Mouse (Mus musculus) gastrocnemius, postnatal 25 days (tissue): Measurements from ENCODE around the gene Pex11a. TPM values are rescaled to one million over a fixed set of nuclear protein-coding genes. Genes with fewer than 3 reads are reported as not detected.
A peak's percentile ranks its signal among the peaks of the same experiment; 100 is the strongest.

Experiments used
- DNase-seq: peaks from one replicate; pipeline ENCODE4 v3.0.0; 2022
- total RNA-seq, 2 experiments: library from RNA; stranded (reverse); gene quantifications; 1 replicate in 1 of 2; 2 replicates in 1 of 2; pipeline ENCODE4 v1.2.3; 2021

The Pex11a gene
- total RNA-seq, 2 experiments from 2014 or later = 8.8 to 11.8 TPM

DNA sequence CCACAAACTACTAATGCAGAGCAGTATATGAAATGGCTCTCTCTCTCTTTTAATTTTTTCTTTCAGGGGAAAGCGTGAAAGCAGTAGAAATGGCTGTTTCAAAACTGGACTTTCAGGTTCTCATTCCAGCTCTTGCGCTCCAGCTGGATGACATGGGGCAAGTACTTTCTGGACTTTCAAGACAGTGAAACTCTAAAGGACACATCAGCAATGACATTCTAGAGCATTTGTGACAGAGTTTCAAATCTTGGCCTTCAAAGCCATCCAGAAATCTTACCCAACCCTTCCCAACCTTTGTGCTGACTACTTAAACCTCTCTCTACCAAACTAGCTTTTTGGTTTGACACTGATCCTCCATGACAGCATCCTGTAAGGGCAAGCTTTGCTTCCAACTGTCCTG, 4.0 kb downstream of the Pex11a start:
- DNase-seq = no peak

DNA sequence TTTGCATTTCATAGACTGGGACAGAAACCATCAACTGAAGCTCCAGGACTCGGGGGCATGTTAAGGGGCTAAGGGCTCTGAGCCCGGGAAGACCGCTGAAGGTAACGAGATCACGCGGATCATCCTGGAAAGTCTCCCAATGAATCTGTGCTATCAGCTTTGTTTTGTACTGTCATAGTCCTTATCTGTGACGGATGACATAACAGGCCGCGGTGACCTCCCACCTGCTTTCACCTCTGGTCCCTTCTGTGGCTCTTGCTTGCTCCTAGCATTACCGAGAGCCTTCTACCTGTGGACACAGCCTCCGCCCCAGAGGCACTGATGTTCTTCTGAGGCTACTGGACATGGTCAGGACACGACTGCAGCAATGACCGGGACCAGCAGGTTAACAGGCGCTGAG, 6.4 kb downstream of the Pex11a start:
- DNase-seq = no peak

DNA sequence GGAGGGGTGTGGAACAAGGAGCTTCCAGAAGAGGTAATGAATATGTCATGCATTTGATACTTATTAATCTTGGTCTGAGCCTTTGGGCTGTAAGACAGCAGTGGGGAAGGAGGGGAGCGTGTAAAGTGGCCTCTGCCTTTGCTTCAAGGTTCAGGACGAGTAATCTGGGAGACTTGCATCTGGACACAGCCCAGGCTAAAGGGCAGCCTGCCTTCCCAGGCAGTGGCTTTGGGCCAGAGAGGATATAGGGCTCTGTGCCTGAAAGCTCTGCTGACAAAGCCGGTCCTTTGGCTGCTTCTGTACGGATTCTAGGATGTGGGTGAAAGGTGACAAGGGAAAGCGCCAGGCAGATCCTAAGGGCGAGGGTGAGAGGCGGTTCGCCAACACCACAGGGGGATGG, 8.4 kb downstream of the Pex11a start:
- peak; percentile 66 for DNase-seq

DNA sequence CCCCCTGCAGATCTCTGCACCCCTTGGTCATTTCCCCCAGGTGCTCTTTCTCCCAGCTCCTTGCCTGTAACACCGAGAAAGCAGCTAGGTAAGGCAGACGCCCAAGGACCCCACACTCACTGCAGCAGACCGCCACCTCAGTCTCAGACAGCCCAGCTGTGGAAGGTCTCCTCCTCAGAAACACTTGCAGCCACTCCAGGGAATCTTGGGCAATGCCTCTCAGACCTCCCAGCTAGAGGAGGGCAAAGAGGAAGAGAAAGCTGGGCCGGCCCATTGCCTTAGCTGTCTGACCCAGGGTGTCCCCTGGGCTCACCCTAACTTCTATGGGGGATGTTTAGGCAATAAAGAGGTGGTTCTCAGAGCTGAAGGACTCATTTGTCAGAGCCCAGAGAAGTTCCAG, 10.3 kb downstream of the Pex11a start, which contains the start of gene Plin1:
Gene Plin1, minus strand, starts transcription at position 282 of the 400 bp plus-strand sequence.
- DNase-seq = no peak

DNA sequence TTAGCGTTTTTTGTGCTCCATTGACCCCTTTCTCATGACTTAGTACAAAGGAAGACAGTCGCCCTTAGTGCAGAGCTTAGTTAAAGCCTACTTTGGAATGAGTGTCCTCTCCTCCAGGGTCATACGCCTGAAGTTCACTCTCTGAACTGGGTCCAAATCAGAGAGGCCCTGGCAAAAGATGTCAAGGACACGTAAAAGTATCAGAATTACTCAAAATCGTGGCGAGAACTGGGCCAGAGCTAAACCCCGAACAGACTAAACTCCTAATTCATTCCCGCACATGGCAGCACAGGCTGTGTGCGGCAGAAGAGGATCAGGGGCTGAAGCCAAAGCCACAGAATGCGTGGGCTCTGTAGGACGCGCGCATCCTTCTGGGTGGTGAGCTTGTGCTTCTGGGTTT, 11.5 kb downstream of the Pex11a start:
- no peak for DNase-seq

DNA sequence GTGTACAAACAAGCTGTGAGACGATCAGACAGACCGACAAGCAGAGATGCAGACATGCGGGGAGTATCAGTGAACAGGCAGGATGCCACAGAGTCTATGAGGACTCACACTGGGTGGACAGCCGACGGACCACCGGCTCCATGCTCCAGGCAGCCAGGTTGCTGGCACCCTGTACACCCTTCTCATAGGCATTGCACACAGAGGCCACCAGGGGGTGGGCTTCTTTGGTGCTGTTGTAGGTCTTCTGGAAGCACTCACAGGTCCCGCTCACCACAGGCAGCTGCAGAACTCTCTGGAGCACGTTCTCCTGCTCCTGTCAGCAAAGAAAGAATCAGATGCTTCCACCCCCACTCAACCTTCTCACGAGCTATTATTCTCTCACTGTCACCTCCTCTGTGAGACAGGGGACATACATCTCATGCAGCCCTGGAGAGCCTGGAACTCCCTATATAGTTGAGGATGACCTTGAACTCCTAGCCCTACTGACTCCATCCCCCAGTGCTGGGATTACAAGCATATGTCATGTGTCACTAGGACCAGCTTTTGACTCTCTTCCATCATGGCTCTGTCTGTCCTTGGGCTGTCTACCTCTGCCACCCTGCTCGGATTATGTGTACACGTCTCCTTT, 13.1 kb downstream of the Pex11a start:
- DNase-seq = no peak

DNA sequence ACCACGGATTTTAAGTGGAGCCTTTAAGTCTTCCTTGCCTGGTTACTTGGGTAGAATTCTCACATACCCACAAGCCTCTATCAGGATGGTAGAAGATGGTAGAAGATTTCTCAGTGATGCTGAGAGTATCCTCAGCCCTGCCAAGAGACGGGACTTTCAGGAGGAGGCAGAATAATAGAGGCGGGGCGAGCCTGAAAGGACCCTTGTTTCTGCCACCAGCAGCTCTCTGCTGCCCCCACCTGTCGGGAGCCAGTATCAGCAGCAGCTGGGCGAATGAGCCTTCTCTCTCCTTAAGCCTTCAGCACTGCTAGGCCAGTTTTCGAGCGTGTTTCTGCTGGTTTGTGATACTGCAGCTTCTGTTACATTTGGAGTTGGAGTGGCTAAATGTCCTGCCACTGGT, 13.8 kb downstream of the Pex11a start:
- DNase-seq = peak; percentile 51

DNA sequence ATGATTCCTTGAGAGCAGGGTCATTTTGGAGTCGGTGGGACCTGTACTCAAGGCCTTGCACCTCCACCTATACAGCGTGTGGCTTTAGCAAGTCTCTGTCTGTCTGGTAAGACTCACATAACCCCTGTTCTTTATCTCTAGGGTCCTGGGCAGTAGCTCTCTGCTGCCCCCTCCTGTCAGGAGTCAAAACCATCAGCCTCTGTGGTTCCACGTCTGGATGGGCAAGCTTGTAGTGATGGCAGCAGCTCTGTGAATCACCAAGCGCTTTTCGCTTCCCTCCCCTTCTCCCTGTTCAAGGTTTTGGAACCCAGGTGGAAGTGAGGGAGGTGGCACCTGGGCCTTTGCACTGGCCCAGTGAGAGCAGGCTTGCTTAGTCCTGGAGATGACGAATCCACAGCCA, 14.7 kb downstream of the Pex11a start:
- DNase-seq = peak; percentile 36

DNA sequence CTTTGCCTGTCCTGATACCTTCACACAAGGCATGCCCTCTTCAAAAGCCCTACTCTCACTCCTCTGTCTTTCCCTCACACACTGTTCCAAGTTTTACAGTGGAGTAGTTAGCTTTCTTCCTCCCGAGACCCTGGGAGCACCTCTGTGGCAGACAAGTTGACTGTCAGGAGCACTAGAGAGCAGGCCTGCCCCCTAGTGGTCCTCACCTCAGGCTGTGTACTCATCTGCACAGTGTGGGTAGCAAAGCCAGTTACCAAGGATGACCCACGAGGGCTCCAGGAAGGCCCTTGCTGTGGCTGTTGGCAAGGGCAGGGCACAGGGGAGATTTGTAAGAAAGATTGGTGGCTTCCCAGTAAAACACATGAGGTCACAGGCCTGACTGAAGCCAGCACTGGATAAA, 15.8 kb downstream of the Pex11a start:
- peak; percentile 34 for DNase-seq

DNA sequence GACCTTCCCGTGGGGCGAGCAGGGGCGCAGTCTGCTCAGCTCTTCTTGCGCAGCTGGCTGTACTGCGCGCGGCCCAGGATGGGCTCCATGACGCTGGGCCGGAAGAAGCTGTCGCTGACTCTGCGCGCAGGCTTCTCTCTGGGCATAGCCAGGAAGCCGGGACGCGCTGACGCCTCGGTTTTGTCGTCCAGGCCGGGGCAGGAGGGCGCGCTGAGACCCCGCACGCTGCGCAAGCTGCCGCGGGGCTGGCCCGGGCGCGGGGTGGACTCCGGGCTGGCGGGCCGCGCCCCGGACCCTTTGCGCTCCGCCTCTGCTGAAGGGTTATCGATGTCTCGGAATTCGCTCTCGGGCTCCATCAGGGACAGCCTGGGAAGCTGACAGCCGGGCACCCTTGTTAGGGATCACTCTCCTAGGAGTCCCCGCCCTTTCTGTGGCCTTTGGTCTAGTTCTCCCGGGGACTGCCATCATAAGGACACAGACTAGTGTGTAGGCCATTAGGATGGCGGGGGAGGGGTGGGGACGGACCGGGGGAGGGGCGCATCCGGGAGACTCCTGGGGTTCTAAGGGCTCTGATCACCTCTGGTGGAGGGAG, 21.4 kb downstream of the Pex11a start:
- DNase-seq = peak; percentile 57

DNA sequence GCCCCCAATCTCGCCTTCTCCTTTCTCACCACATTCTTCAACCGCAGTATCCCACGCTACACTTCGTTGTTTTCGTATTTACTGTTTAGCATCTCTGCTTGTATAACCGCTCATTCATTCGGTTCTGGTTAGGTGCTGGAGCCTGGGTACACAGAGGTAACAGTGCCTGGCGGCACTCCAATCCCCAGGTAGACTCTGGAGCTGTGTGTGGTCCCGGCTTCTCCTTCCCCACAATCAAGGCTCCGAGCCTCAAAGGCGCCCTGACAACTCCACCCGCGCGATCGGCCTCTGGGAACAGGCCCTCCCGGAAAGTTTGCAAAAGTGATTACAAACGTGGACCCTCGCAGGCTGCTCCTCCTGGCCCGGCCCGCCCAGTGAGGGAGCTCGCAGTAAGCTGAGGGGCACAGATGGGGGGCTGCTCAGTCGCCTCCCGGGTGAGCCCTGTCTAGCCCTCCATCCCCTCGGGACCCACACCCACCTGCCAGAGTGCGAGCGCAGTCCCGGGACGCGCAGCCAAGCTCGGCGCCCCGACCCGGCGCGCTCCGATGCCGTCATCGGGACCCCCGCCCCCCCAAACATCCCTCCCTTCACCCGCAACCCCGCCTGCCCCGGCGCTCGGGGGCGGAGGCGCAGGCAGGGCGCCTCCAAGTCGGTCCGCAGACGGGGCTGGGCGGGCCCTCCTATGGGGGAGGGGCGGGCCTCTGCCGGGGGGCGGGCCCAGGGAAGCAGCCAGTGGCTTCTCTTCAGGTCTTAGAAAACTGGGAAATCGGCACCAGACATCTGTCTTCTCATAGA, 27.5 kb downstream of the Pex11a start, which contains the start of gene Kif7:
Gene Kif7, minus strand, starts transcription at position 534 of the 795 bp plus-strand sequence.
- peak; percentile 88 for DNase-seq

DNA sequence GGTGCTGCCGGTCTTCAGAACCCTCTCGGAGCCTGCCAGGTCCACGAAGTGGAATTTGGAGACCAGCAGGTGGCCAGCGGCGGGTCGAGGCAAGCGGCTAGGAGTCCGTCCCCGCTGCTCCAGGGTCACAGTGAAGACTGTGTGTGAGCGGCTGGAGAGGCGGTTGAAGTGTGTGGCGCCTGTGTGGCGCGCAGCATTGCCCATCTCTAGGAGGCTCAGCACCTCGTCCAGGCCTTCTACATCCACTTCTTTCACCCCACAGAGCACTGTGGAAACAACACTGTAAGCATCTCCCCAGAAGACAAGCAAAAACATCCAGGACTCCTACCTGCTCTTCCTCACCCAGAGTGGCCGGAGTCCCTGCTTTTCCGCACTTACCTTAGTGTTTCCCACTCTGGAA, 32.1 kb downstream of the Pex11a start:
- DNase-seq = no peak

DNA sequence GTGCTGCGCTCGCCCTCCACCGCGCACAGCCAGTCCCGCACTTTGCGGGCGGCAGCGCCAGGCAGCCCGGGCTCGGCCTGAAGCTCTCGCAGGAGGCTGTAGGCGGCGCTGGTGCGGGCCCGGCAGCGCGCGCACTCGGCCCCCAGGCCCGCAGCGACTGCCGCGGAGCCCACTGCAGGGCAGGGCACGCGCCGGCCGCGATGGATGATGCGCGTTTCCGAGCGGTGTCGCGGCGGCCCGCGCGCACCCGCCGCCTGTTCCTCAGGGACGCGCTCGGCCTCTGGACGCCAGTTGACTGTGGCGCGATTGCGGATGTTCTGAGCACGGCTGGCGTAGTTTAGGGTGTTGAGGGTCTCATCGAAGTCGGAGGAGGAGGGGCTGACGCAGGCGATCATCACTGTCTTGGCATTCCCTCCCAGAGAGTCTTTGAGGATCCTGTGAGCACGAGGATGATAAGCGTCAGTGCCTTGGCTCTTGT, 32.8 kb downstream of the Pex11a start:
- DNase-seq = no peak

DNA sequence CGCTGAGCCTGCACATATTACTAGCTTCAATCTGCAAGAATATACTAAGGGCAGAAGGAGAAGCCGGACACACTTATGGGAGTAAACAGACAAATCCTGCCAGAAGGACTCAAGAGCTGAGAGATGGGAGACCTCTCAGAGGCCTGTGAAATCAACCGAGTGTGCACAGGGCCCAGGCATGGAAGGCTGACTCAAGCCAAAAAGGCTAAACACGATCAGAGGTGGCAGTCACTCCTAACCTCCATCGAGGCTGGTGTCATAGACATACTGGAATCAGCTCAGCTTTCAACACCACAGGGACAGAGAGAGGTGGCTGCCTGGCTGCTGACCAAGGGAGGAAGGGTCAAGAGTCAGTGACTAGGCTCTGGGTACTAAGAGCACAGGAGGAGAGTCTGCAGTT, 37.7 kb downstream of the Pex11a start:
- no peak for DNase-seq

DNA sequence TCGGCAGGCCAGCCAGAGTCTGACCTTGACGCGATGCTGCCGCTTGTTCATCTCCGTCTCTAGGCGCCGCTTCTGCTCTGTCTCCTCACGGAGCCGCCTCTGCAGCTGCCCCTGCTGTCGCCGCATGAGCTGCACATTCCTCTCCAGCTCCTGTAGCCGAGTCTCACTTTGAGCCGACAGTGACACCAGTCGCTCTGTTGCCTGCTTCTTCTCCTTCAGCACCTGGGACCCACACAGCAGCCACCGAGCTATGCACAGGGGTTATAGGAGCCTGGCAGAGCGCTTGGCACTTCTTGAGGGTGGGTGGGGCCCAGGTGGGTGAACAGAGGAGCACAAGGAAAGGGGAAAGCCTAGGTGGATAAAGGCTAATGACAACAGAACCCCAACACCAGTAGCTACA, 40.2 kb downstream of the Pex11a start:
- DNase-seq = no peak

DNA sequence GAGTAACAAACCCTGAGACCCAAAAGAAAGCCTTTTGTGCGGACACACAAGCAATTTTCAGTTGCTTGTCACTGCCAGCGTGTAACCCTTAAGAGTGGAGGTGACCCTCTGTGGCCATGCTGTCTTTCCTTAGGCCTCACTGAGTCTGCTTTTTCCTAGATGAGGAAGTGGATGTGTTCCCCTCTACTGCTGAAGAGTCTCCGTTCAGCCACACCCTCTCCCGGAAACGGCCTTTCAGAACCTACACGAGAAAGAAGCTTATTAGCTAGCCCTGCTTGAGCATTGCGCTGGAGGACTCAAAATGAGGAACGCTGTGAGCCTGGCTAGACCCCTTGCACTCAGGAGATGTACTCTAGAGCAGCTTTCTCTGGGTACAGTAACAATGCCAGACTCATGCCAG, 46.4 kb downstream of the Pex11a start:
- DNase-seq = no peak

Other genes with a start within 250 kb of the Pex11a start
- gene Rhcg, start 125.5 kb downstream of the Pex11a start, total RNA-seq = not detected
- under 1 TPM; 0.05 to 0.13 TPM for gene Ticrr, start 82.9 kb downstream of the Pex11a start, total RNA-seq
- under 1 TPM; 0.59 to 0.91 TPM for gene Kif7, start 27.4 kb downstream of the Pex11a start, total RNA-seq
- 10 to 100 TPM in 1 of 2 experiments, 1 to 10 TPM in 1; 1.8 to 53.2 TPM for gene Plin1, start 10.2 kb downstream of the Pex11a start, total RNA-seq
- gene Wdr93, start within 50 bp of the Pex11a start, total RNA-seq = not detected
- gene Mesp1, start 50.7 kb upstream of the Pex11a start, total RNA-seq = not detected
- gene Mesp2, start 67.6 kb upstream of the Pex11a start, total RNA-seq = not detected
- gene Anpep, start 117.9 kb upstream of the Pex11a start, total RNA-seq = 1 to 10 TPM; 5.7 to 6.3 TPM
- gene Ap3s2, start 177.5 kb upstream of the Pex11a start, total RNA-seq = 10 to 100 TPM; 16.9 to 17.1 TPM
- 1 to 10 TPM; 3.6 to 3.8 TPM for gene Arpin, start 192.2 kb upstream of the Pex11a start, total RNA-seq